Mouse (Mus musculus) embryonic facial prominence, embryonic 12.5 days (tissue): ENCODE measurements around the gene Gm44511. TPM values are rescaled to one million over a fixed set of nuclear protein-coding genes. Genes with fewer than 3 reads are reported as not detected.
"Not testable (repeated sequence)": the region's sequence is repeated elsewhere in the genome, so short reads cannot be mapped to it uniquely, and the experiment has no call there.

Experiments used
- ATAC-seq: fragments of 200-750 bp; cut with Nextera tagmentation; 2 replicates; pipeline ENCODE4 v1.8.0; 2017; ENCODE audit not compliant: insufficient number of reproducible peaks, insufficient read depth, low FRiP score, low TSS enrichment
- H3K27ac ChIP-seq: fragments of 300-500 bp; sonication (generic); 2 replicates; pipeline ENCODE4 v1.5.1; 2016; ENCODE audit warnings: mild to moderate bottlenecking
- H3K27me3 ChIP-seq: fragments of 300-500 bp; sonication (generic); 2 replicates; pipeline ENCODE4 v1.6.1; 2016; ENCODE audit warnings: mild to moderate bottlenecking, moderate library complexity
- H3K36me3 ChIP-seq: fragments of 300-500 bp; sonication (generic); 2 replicates; pipeline ENCODE4 v1.6.1; 2016; ENCODE audit warnings: mild to moderate bottlenecking
- H3K4me1 ChIP-seq: fragments of 300-500 bp; sonication (generic); 2 replicates; pipeline ENCODE4 v1.6.1; 2016
- H3K4me2 ChIP-seq: fragments of 300-500 bp; sonication (generic); replicated peaks from 2 replicates; pipeline ENCODE4 v1.6.1; 2016; ENCODE audit warnings: mild to moderate bottlenecking, moderate library complexity
- H3K4me3 ChIP-seq: fragments of 300-500 bp; sonication (generic); 2 replicates; pipeline ENCODE4 v1.5.1; 2016; ENCODE audit warnings: mild to moderate bottlenecking
- H3K9ac ChIP-seq: fragments of 300-500 bp; sonication (generic); 2 replicates; pipeline ENCODE4 v1.6.1; 2016; ENCODE audit warnings: mild to moderate bottlenecking, moderate library complexity
- H3K9me3 ChIP-seq: fragments of 300-500 bp; sonication (generic); 2 replicates; pipeline ENCODE4 v1.6.1; 2016; ENCODE audit warnings: mild to moderate bottlenecking, moderate library complexity
- WGBS: fragments of 180-500 bp; shearing (Covaris S2); methylation state at CpG from one replicate; pipeline ENCODE4 v1.1.7; 2016; 5-methylcytosine and 5-hydroxymethylcytosine counted together
- polyA plus RNA-seq: library from polyadenylated mRNA; unstranded; fragments of >200 nt; fragmentation: Nextera tagmentation; extraction: Ambion mirVana; gene quantifications from 2 replicates; pipeline ENCODE4 v1.2.1, GENCODE M21; 2016

Gm44511 gene
- polyA plus RNA-seq, 1 experiment from 2014 or later = not detected

GRCm38 (mm10) chr6:128797936-128798771 lies 28.0 kb downstream of the Gm44511 start:
- 0 out of 2 replicates have a peak overlapping the region, but pooled peaks have one; percentile 30 for H3K9ac ChIP-seq
- no peaks in the 10 kb centered on the region for H3K27me3 ChIP-seq
- peak overlapping the region; percentile 58 for H3K4me2 ChIP-seq
- H3K27ac ChIP-seq = peak overlapping the region; percentile 65; the same call in 1 of the 2 replicates
- no peaks in the 10 kb centered on the region for H3K36me3 ChIP-seq
- H3K4me1 ChIP-seq = no peaks in the 10 kb centered on the region
- WGBS = 12% methylated on average over 15 of the region's 15 CpGs
- H3K4me3 ChIP-seq = peak overlapping the region; percentile 61
- H3K9me3 ChIP-seq = no peaks in the 10 kb centered on the region
- ATAC-seq = no peak

GRCm38 (mm10) chr6:128797185-128797905 lies 28.8 kb downstream of the Gm44511 start:
- Histone ChIP-seq H3K36me3 (no peaks in the 10 kb centered on the region), H3K4me3 (peak overlapping the region; percentile 61), H3K27ac (no peak overlapping the region), H3K4me1 (no peaks in the 10 kb centered on the region), H3K9me3 (no peaks in the 10 kb centered on the region), H3K9ac (no peak overlapping the region), H3K4me2 (peak overlapping the region; percentile 58), H3K27me3 (no peaks in the 10 kb centered on the region)
- WGBS = 75% methylated on average over 12 of the region's 12 CpGs
- no peak for ATAC-seq

- 68% methylated on average over 8 of the region's 8 CpGs for WGBS
- H3K4me1 ChIP-seq = no peaks in the 10 kb centered on the region
- no peak overlapping the region for H3K4me2 ChIP-seq
- H3K9ac ChIP-seq = no peak overlapping the region
- no peak overlapping the region for H3K27ac ChIP-seq
- no peaks in the 10 kb centered on the region for H3K9me3 ChIP-seq
- H3K27me3 ChIP-seq = no peaks in the 10 kb centered on the region
- H3K36me3 ChIP-seq = no peaks in the 10 kb centered on the region
- no peak for ATAC-seq
- H3K4me3 ChIP-seq = no peak overlapping the region
Observed at GRCm38 (mm10) chr6:128796321-128796955, 29.7 kb downstream of the Gm44511 start.

GRCm38 (mm10) chr6:128793734-128794133 lies 32.4 kb downstream of the Gm44511 start:
- Histone ChIP-seq H3K4me1 (no peaks in the 10 kb centered on the region), H3K27ac (no peak overlapping the region), H3K27me3 (no peaks in the 10 kb centered on the region), H3K4me3 (no peak overlapping the region), H3K9ac (no peak overlapping the region), H3K9me3 (no peaks in the 10 kb centered on the region), H3K4me2 (no peak overlapping the region), H3K36me3 (no peaks in the 10 kb centered on the region)
- ATAC-seq = no peak
- 42% methylated on average over 6 of the region's 6 CpGs for WGBS

- not testable (repeated sequence) for H3K36me3 ChIP-seq, ATAC-seq, H3K4me3 ChIP-seq, H3K27ac ChIP-seq, H3K4me2 ChIP-seq, H3K4me1 ChIP-seq, H3K9me3 ChIP-seq, H3K9ac ChIP-seq, H3K27me3 ChIP-seq
- 86% methylated on average over 4 of the region's 4 CpGs for WGBS
Observed at GRCm38 (mm10) chr6:128790491-128790994, 35.6 kb downstream of the Gm44511 start.

GRCm38 (mm10) chr6:128789115-128789514 lies 37.0 kb downstream of the Gm44511 start, which contains the start of gene Klrb1c:
Klrb1c (minus strand) TSS chr6:128789215.
- WGBS = 84% methylated on average over 2 of the region's 2 CpGs
- H3K27me3 ChIP-seq = no peaks in the 10 kb centered on the region
- no peak for ATAC-seq
- H3K27ac ChIP-seq = no peak within 1 kb of the TSS
- no peak within 1 kb of the TSS for H3K4me3 ChIP-seq
- H3K9ac ChIP-seq = no peak within 1 kb of the TSS
- H3K4me1 ChIP-seq = no peaks in the 10 kb centered on the region
- no peak within 1 kb of the TSS for H3K4me2 ChIP-seq
- no peaks in the 10 kb centered on the region for H3K36me3 ChIP-seq
- no peaks in the 10 kb centered on the region for H3K9me3 ChIP-seq

GRCm38 (mm10) chr6:128788517-128788916 lies 37.6 kb downstream of the Gm44511 start:
- H3K27ac ChIP-seq = no peak overlapping the region
- H3K4me2 ChIP-seq = no peak overlapping the region

GRCm38 (mm10) chr6:128786396-128786795 lies 39.7 kb downstream of the Gm44511 start:
- not testable (repeated sequence) for ATAC-seq, H3K4me2 ChIP-seq, H3K9me3 ChIP-seq, H3K4me1 ChIP-seq, H3K4me3 ChIP-seq, H3K9ac ChIP-seq, H3K36me3 ChIP-seq, H3K27me3 ChIP-seq, H3K27ac ChIP-seq
- WGBS = 78% methylated on average over 1 of the region's 1 CpGs

More at GRCm38 (mm10) chr6:128788517-128788916, 37.6 kb downstream of the Gm44511 start:
- WGBS = 95% methylated on average over 1 of the region's 1 CpGs
- no peaks in the 10 kb centered on the region for H3K27me3 ChIP-seq
- H3K9me3 ChIP-seq = no peaks in the 10 kb centered on the region
- ATAC-seq = no peak
- H3K4me1 ChIP-seq = no peaks in the 10 kb centered on the region
- no peaks in the 10 kb centered on the region for H3K36me3 ChIP-seq
- H3K4me3 ChIP-seq = no peak overlapping the region
- H3K9ac ChIP-seq = no peak overlapping the region

- H3K4me3 ChIP-seq = no peak overlapping the region
- H3K9me3 ChIP-seq = no peaks in the 10 kb centered on the region
- H3K9ac ChIP-seq = no peak overlapping the region
- peak overlapping the region; percentile 26; the same call in 1 of the 2 replicates for H3K27ac ChIP-seq
- 0 out of 2 replicates have a peak, but pooled peaks cover 8% of the 10 kb centered on the region for H3K4me1 ChIP-seq
- H3K4me2 ChIP-seq = no peak overlapping the region
- H3K36me3 ChIP-seq = no peaks in the 10 kb centered on the region
- no peak for ATAC-seq
- WGBS = 66% methylated on average over 10 of the region's 10 CpGs
- H3K27me3 ChIP-seq = no peaks in the 10 kb centered on the region
Observed at GRCm38 (mm10) chr6:128769481-128770253, 56.4 kb downstream of the Gm44511 start.

- Histone ChIP-seq H3K36me3 (no peaks in the 10 kb centered on the region), H3K27ac (no peak overlapping the region), H3K4me3 (no peak overlapping the region), H3K9me3 (no peaks in the 10 kb centered on the region), H3K4me2 (no peak overlapping the region), H3K9ac (no peak overlapping the region), H3K4me1 (0 out of 2 replicates have a peak, but pooled peaks cover 8% of the 10 kb centered on the region), H3K27me3 (no peaks in the 10 kb centered on the region)
- WGBS = 72% methylated on average over 4 of the region's 4 CpGs
- ATAC-seq = no peak
Observed at GRCm38 (mm10) chr6:128768047-128768446, 58.1 kb downstream of the Gm44511 start.
